Mouse (Mus musculus) embryonic facial prominence, embryonic 12.5 days (tissue): ENCODE measurements at regions not wholly inside any gene's neighbourhood (a gene's known extent, or its start where the extent isn't known, plus 50 kb on each side); places are given as distances from the start of the nearest gene placed in this dataset.
A peak's percentile ranks its signal among the peaks of the same experiment; 100 is the strongest.

Source experiments
- ATAC-seq: fragments of 200-750 bp; cut with Nextera tagmentation; 2 replicates; pipeline ENCODE4 v1.8.0; 2017; ENCODE audit not compliant: insufficient number of reproducible peaks, insufficient read depth, low FRiP score, low TSS enrichment
- H3K27ac ChIP-seq: fragments of 300-500 bp; sonication (generic); 2 replicates; pipeline ENCODE4 v1.5.1; 2016; ENCODE audit warnings: mild to moderate bottlenecking
- H3K27me3 ChIP-seq: fragments of 300-500 bp; sonication (generic); 2 replicates; pipeline ENCODE4 v1.6.1; 2016; ENCODE audit warnings: mild to moderate bottlenecking, moderate library complexity
- H3K36me3 ChIP-seq: fragments of 300-500 bp; sonication (generic); 2 replicates; pipeline ENCODE4 v1.6.1; 2016; ENCODE audit warnings: mild to moderate bottlenecking
- H3K4me1 ChIP-seq: fragments of 300-500 bp; sonication (generic); 2 replicates; pipeline ENCODE4 v1.6.1; 2016
- H3K4me2 ChIP-seq: fragments of 300-500 bp; sonication (generic); replicated peaks from 2 replicates; pipeline ENCODE4 v1.6.1; 2016; ENCODE audit warnings: mild to moderate bottlenecking, moderate library complexity
- H3K4me3 ChIP-seq: fragments of 300-500 bp; sonication (generic); 2 replicates; pipeline ENCODE4 v1.5.1; 2016; ENCODE audit warnings: mild to moderate bottlenecking
- H3K9ac ChIP-seq: fragments of 300-500 bp; sonication (generic); 2 replicates; pipeline ENCODE4 v1.6.1; 2016; ENCODE audit warnings: mild to moderate bottlenecking, moderate library complexity
- H3K9me3 ChIP-seq: fragments of 300-500 bp; sonication (generic); 2 replicates; pipeline ENCODE4 v1.6.1; 2016; ENCODE audit warnings: mild to moderate bottlenecking, moderate library complexity
- WGBS: fragments of 180-500 bp; shearing (Covaris S2); methylation state at CpG from one replicate; pipeline ENCODE4 v1.1.7; 2016; 5-methylcytosine and 5-hydroxymethylcytosine counted together

DNA sequence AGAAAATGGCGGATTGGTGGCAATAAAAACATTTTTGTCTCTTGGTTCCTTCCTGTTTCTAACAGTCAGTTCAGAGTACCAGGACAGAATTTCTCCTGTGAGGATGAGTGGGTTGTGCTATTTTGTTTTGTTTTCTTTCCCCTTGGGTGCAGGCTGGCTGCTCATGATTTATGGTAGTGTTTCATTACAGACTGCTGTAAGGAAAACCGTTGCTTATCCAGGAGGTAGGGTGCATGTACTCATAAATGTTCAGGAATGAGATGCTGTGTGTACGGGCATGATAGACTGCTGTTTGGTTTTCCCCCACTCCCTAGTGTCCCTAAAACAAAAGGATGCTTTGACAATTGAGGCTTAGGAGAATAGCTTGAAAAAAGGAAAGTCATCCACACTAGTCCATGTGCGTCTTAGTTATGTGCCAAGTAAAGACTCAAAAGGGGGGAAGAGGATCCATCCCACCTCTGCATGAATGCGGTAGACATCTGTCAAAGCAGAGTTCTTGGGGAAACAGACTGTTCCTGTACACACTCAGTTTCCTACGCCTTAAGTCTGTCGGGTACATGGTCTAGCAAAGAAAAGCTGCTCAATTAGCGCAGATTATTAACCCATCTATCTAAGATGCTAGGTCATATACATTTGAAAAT, 158.9 kb upstream of the Arid1b start:
- no peak overlapping the region for H3K4me3 ChIP-seq
- ATAC-seq = no peak
- H3K9me3 ChIP-seq = no peaks in the 10 kb centered on the region
- H3K4me1 ChIP-seq = no peaks in the 10 kb centered on the region
- no peak overlapping the region for H3K4me2 ChIP-seq
- no peak overlapping the region for H3K27ac ChIP-seq
- WGBS = 76% methylated on average over 8 of the region's 8 CpGs
- no peak overlapping the region for H3K9ac ChIP-seq
- H3K36me3 ChIP-seq = no peaks in the 10 kb centered on the region
- H3K27me3 ChIP-seq = no peaks in the 10 kb centered on the region

DNA sequence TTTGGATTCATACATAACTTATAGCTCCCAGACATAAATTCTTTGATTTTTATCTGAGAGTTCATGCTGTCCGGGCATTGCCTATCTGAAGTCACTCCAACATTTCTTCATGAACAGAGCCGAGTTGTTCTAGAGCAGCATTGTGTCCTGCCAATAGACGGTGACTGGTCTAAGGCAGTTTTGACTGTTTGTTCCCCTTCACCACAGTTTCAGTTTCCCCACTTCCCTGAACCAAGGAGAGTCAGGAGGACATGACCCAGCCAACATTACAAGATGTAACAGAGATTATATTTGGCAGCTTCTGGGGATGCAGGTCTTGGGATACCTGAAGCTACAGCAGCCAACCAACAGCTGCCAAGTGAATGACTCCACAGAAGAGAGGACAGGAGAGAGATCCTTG, 154.0 kb upstream of the Arid1b start:
- Histone ChIP-seq H3K4me2 (no peak overlapping the region), H3K4me1 (no peaks in the 10 kb centered on the region), H3K36me3 (no peaks in the 10 kb centered on the region), H3K9me3 (no peaks in the 10 kb centered on the region), H3K9ac (no peak overlapping the region), H3K27me3 (no peaks in the 10 kb centered on the region), H3K4me3 (no peak overlapping the region), H3K27ac (no peak overlapping the region)
- WGBS = 87% methylated on average over 3 of the region's 3 CpGs
- no peak for ATAC-seq

DNA sequence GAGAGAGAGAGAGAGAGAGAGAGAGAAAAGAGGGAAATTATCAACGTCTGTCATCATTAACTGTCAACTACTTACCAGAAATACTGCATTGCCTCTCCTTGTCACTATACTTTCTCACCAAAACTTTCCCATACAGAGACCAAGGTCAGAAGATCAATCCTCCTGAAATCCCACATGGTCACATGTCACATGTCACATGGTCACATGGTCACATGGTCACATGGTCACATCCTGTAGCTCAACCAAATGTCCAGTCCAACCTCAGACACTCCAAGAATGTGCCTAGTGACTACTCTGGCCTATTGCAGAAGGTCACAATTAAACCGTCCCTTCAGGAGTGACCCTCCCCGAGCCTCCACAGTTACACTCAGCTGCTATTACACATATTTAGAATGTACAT, 135.8 kb upstream of the Arid1b start:
- no peaks in the 10 kb centered on the region for H3K36me3 ChIP-seq
- WGBS = 86% methylated on average over 3 of the region's 3 CpGs
- H3K9me3 ChIP-seq = no peaks in the 10 kb centered on the region
- ATAC-seq = no peak
- no peak overlapping the region for H3K9ac ChIP-seq
- no peaks in the 10 kb centered on the region for H3K27me3 ChIP-seq
- H3K4me1 ChIP-seq = no peaks in the 10 kb centered on the region
- H3K27ac ChIP-seq = no peak overlapping the region
- H3K4me2 ChIP-seq = no peak overlapping the region
- H3K4me3 ChIP-seq = no peak overlapping the region

DNA sequence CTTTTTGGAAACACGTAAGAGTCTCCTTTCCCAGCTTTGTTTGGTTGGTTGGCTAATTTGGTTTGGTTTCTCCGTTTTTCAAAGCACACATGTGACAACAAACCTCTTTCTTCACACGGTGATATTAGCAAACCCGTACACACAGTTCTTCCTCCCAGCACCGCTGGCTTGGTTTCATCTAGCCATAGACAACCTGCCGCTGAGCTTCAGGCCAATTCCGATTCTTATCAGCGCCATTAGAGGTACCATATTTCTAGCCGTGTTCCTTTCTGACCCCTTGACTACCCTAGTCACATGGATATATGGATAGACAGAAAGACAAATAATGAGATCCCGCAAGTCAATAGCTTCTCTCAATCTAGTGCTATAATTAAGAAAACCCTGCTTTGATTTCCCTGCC, 129.2 kb upstream of the Arid1b start:
- WGBS = 88% methylated on average over 10 of the region's 10 CpGs
- no peak overlapping the region for H3K4me2 ChIP-seq
- H3K27me3 ChIP-seq = no peaks in the 10 kb centered on the region
- H3K9me3 ChIP-seq = no peaks in the 10 kb centered on the region
- H3K4me1 ChIP-seq = peaks cover 11% of the 10 kb centered on the region; the same call in 1 of the 2 replicates
- no peak overlapping the region for H3K27ac ChIP-seq
- no peak overlapping the region for H3K9ac ChIP-seq
- no peaks in the 10 kb centered on the region for H3K36me3 ChIP-seq
- ATAC-seq = no peak
- no peak overlapping the region for H3K4me3 ChIP-seq

DNA sequence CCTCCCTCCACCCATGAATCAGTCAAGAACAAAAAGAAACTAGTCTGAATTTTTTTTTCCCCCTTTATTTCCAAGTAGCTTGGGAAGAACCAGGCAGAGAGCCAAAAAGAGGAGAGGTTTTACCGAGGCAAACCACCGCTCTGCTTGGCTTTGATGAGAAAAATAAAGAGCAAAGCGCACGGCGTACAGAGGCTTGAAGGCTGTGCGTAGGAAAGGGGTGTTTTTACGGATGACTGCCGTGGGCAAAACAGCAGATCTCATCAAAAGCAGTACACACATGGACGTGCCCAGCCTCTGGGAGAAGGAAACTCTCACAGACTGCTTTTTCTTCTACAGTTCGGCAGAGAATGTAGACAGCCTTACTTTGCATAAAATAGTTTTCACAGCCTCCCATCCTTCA, 128.5 kb upstream of the Arid1b start:
- Histone ChIP-seq H3K27me3 (no peaks in the 10 kb centered on the region), H3K27ac (peak overlapping the region; percentile 74), H3K4me1 (peaks cover 11% of the 10 kb centered on the region; the same call in 1 of the 2 replicates), H3K9ac (0 out of 2 replicates have a peak overlapping the region, but pooled peaks have one; percentile 12), H3K9me3 (no peaks in the 10 kb centered on the region), H3K4me3 (peak overlapping the region; percentile 0; the same call in 1 of the 2 replicates), H3K4me2 (peak overlapping the region; percentile 33), H3K36me3 (no peaks in the 10 kb centered on the region)
- no peak for ATAC-seq
- 26% methylated on average over 10 of the region's 10 CpGs for WGBS

DNA sequence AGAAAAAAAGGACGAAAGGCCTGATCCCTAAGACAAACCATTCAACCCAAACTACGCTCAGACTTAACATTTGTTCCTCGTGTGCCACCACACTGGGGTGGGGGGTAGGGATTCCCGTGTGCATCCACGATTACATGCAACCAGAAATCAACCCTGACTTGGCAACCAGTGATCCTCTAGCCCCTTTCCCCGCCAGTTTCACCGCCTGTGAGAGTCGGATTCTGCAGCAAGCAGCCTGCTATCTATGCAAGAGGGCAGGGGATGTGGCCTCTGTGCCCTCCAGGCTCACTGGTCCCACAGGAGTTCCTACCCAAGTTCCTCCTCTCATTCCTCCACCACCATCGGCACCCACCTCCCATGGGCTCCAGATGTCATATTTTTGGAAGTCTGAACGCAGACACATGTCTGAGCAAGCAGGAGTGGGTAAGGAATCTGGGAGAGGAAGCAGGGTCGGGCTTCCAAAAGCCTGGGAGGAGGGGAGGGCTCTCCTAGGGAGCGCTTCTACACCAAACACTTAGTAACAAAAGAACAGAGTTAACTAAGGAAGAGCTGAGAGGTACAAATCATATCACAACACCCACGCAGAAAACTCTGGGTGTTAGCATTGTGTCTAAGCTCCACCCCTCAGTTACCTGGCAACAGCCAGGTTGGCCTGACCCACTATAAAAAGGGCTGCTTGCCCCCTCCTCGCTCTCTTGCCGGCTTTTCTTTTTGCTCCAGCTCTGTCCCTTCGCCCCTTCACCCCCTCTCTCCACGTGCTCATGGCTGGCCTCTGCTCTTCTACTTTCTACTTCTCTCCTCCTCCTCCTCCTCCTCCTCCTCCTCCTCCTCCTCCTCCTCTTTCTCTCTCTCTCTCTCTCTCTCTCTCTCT, 127.9 kb upstream of the Arid1b start:
- Histone ChIP-seq H3K9ac (no peak overlapping the region), H3K4me3 (peak overlapping the region; percentile 0; the same call in 1 of the 2 replicates)
- WGBS = 39% methylated on average over 17 of the region's 17 CpGs

DNA sequence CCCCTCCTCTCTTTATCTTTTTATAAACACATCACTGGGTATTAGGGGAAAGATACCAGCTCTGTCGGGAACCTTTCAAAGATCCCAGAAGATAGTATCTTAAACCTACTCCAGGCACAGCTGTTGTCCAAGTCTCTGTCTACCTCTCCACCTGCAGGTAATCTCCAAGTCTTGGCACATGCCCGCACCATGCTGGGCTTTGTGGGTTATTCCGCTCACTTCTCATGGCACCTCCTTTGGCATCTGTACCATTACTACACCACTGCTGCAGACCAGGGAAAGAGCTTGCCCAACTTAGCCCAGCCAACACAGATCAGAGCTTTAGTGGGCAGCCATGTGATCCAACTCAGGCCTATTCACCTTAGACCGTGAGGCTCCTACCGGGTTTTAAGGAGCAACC, 127.0 kb upstream of the Arid1b start:
- Histone ChIP-seq H3K27ac (no peak overlapping the region), H3K4me1 (peaks cover 11% of the 10 kb centered on the region; the same call in 1 of the 2 replicates), H3K27me3 (no peaks in the 10 kb centered on the region), H3K9me3 (no peaks in the 10 kb centered on the region), H3K4me2 (no peak overlapping the region), H3K36me3 (no peaks in the 10 kb centered on the region), H3K4me3 (no peak overlapping the region), H3K9ac (no peak overlapping the region)
- no peak for ATAC-seq
- 92% methylated on average over 5 of the region's 5 CpGs for WGBS

More for the DNA sequence above, 127.9 kb upstream of the Arid1b start:
- Histone ChIP-seq H3K36me3 (no peaks in the 10 kb centered on the region), H3K27ac (peak overlapping the region; percentile 74), H3K4me1 (peaks cover 11% of the 10 kb centered on the region; the same call in 1 of the 2 replicates), H3K9me3 (no peaks in the 10 kb centered on the region), H3K27me3 (no peaks in the 10 kb centered on the region), H3K4me2 (peak overlapping the region; percentile 33)
- ATAC-seq = 0 out of 2 replicates have a peak, but pooled peaks have one; percentile 48

DNA sequence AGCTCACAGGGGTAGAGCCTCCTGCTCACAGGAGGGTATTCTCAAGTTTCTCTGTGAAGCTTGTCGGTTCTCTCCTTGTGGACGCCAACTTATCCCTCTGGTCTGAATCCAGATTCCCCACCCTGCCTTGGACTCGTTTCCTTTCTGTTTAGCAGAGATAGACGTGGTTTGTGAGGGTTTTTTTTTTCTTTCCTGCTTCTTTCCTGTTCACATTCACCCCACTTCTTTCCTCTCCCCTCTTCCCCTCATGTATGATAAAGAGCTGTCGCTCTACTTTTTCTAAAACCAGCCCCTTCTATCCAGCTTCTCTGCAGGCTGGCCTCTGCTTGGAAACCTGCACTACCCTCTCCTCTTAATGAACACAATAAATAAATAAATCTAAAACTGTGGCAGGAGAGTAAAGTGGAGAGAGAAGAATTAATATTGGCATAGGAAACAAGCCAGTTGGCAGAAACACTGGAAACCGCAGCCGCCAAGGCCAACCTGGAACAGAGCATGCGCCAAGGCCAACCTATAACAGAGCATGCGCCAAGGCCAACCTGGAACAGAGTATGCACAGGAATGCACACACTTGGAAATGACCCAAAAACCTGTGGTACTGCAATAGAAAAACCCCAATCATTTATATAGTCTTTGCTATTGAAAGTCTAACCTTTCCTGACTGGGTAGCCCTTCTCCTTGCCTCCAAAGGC, 126.2 kb upstream of the Arid1b start:
- no peak for ATAC-seq
- no peaks in the 10 kb centered on the region for H3K36me3 ChIP-seq
- peaks cover 11% of the 10 kb centered on the region; the same call in 1 of the 2 replicates for H3K4me1 ChIP-seq
- no peaks in the 10 kb centered on the region for H3K27me3 ChIP-seq
- WGBS = 79% methylated on average over 9 of the region's 9 CpGs
- H3K9ac ChIP-seq = no peak overlapping the region
- no peak overlapping the region for H3K4me2 ChIP-seq
- H3K9me3 ChIP-seq = no peaks in the 10 kb centered on the region
- no peak overlapping the region for H3K4me3 ChIP-seq
- H3K27ac ChIP-seq = no peak overlapping the region

DNA sequence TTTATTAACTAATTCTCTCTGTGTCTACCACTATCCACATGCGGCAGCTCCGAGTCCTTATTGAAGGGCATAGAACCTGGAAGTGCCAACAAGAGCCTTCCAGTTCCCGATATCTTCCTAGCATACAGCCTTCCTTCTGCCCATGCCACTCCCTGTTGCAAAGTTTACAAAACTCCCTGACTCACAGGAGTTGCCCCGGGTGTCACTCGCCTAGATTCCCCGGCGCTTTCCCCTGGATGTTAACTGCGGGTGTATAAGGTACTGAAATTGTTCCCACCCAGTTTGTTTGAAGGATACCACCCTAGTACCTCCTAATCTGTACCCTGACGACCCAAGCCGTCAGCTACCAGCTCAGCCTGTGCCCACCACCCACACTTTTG, 125.7 kb upstream of the Arid1b start:
- no peak for ATAC-seq
- Histone ChIP-seq H3K27ac (no peak overlapping the region), H3K9ac (no peak overlapping the region), H3K4me2 (no peak overlapping the region), H3K4me1 (peaks cover 11% of the 10 kb centered on the region; the same call in 1 of the 2 replicates), H3K4me3 (no peak overlapping the region), H3K9me3 (no peaks in the 10 kb centered on the region), H3K27me3 (no peaks in the 10 kb centered on the region), H3K36me3 (no peaks in the 10 kb centered on the region)
- 88% methylated on average over 10 of the region's 10 CpGs for WGBS

DNA sequence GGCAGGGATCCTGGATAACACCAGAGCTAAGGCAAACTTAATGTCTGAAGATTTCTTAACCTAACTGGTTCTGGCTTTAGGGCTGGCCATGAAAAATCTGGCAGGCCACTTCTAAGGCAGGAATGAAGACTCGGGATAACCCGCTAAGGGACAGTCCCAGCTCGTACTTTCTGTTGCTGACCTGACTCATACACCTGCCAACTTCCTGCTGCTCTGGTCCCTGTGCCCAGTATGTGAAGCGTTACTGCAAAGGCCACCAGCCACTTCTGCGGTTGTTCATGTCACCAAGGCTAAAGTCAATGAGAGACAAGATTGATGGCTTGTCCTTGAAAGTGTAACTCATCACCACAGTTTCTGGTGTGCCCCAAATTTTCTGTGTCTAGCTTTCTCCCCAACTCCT, 125.3 kb upstream of the Arid1b start:
- no peak for ATAC-seq
- H3K4me1 ChIP-seq = peaks cover 11% of the 10 kb centered on the region; the same call in 1 of the 2 replicates
- no peak overlapping the region for H3K4me2 ChIP-seq
- no peak overlapping the region for H3K27ac ChIP-seq
- H3K36me3 ChIP-seq = no peaks in the 10 kb centered on the region
- no peaks in the 10 kb centered on the region for H3K9me3 ChIP-seq
- H3K4me3 ChIP-seq = no peak overlapping the region
- no peaks in the 10 kb centered on the region for H3K27me3 ChIP-seq
- no peak overlapping the region for H3K9ac ChIP-seq
- 91% methylated on average over 5 of the region's 5 CpGs for WGBS

DNA sequence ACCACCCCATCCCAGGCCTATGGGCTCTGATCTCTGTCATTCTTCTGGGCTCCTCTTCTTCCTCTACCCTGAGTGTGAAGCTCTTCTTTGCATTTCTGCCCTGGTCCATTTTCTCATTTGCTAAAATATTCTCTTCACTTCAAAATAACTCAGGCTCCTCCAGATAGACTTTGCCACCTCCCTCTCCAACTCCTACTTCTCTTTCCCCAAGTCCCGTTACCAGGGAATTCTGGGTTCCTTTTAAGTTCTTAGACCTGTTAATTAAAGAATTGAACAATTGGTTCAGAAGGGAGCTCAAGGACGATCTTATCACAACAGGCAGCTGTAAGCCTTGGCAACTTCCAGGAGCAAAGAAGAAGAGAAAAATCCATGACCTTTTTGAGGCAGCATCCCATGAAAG, 122.9 kb upstream of the Arid1b start:
- Histone ChIP-seq H3K4me3 (no peak overlapping the region), H3K27ac (no peak overlapping the region), H3K27me3 (no peaks in the 10 kb centered on the region), H3K4me2 (no peak overlapping the region), H3K9ac (no peak overlapping the region), H3K9me3 (no peaks in the 10 kb centered on the region), H3K36me3 (no peaks in the 10 kb centered on the region), H3K4me1 (peaks cover 13% of the 10 kb centered on the region)
- no peak for ATAC-seq
- WGBS = 60% methylated on average over 2 of the region's 2 CpGs
